Mouse (Mus musculus): ENCODE measurements at regions not wholly inside any gene's neighbourhood (a gene's known extent, or its start where the extent isn't known, plus 50 kb on each side); places are given as distances from the start of the nearest gene placed in this dataset.

- no peak for DNase-seq
These were observed 130.0 kb upstream of the 1600014C23Rik start for GRCm38 (mm10) chr17:45863471-45864205.

- DNase-seq: no peak
These were observed 129.4 kb upstream of the 1600014C23Rik start for GRCm38 (mm10) chr17:45863031-45863430.

- DNase-seq: peak; percentile 28
These were observed 125.8 kb upstream of the 1600014C23Rik start for GRCm38 (mm10) chr17:45859441-45859840.

- no peak for DNase-seq
These were observed 120.4 kb upstream of the 1600014C23Rik start for GRCm38 (mm10) chr17:45853931-45854653.

GRCm38 (mm10) chr17:45852402-45852801, 118.8 kb upstream of the 1600014C23Rik start:
- no peak for DNase-seq

GRCm38 (mm10) chr17:45851723-45852396, 118.2 kb upstream of the 1600014C23Rik start:
- DNase-seq: no peak

GRCm38 (mm10) chr17:45850976-45851375, 117.3 kb upstream of the 1600014C23Rik start:
- no peak for DNase-seq

- DNase-seq: no peak
These were observed 116.5 kb upstream of the 1600014C23Rik start for GRCm38 (mm10) chr17:45850174-45850573.

- DNase-seq: no peak
These were observed 115.0 kb upstream of the 1600014C23Rik start for GRCm38 (mm10) chr17:45848605-45849004.

GRCm38 (mm10) chr17:45847701-45848378, 114.2 kb upstream of the 1600014C23Rik start:
- DNase-seq: no peak

GRCm38 (mm10) chr17:45845832-45846231, 112.2 kb upstream of the 1600014C23Rik start:
- no peak for DNase-seq

GRCm38 (mm10) chr17:45836731-45837130, 103.1 kb upstream of the 1600014C23Rik start:
- DNase-seq: no peak

- no peak for DNase-seq
These were observed 102.6 kb upstream of the 1600014C23Rik start for GRCm38 (mm10) chr17:45836253-45836652.

GRCm38 (mm10) chr17:45834518-45835071, 101.0 kb upstream of the 1600014C23Rik start:
- no peak for DNase-seq

GRCm38 (mm10) chr17:45830324-45830723, 96.7 kb upstream of the 1600014C23Rik start:
- DNase-seq: no peak

- no peak for DNase-seq
These were observed 95.9 kb upstream of the 1600014C23Rik start for GRCm38 (mm10) chr17:45829571-45829970.

- DNase-seq: no peak
These were observed 95.2 kb upstream of the 1600014C23Rik start for GRCm38 (mm10) chr17:45828843-45829242.

GRCm38 (mm10) chr17:45828284-45828824, 94.7 kb upstream of the 1600014C23Rik start:
- no peak for DNase-seq

- no peak for DNase-seq
These were observed 91.3 kb upstream of the 1600014C23Rik start for GRCm38 (mm10) chr17:45824977-45825376.

GRCm38 (mm10) chr17:45823501-45823900, 89.9 kb upstream of the 1600014C23Rik start:
- no peak for DNase-seq

- DNase-seq: no peak
These were observed 88.8 kb upstream of the 1600014C23Rik start for GRCm38 (mm10) chr17:45822427-45822826.

GRCm38 (mm10) chr17:45821356-45821755, 87.7 kb upstream of the 1600014C23Rik start:
- no peak for DNase-seq
